8 mouse cellular contexts compared by ENCODE assay signal in the genomic region with DNA sequence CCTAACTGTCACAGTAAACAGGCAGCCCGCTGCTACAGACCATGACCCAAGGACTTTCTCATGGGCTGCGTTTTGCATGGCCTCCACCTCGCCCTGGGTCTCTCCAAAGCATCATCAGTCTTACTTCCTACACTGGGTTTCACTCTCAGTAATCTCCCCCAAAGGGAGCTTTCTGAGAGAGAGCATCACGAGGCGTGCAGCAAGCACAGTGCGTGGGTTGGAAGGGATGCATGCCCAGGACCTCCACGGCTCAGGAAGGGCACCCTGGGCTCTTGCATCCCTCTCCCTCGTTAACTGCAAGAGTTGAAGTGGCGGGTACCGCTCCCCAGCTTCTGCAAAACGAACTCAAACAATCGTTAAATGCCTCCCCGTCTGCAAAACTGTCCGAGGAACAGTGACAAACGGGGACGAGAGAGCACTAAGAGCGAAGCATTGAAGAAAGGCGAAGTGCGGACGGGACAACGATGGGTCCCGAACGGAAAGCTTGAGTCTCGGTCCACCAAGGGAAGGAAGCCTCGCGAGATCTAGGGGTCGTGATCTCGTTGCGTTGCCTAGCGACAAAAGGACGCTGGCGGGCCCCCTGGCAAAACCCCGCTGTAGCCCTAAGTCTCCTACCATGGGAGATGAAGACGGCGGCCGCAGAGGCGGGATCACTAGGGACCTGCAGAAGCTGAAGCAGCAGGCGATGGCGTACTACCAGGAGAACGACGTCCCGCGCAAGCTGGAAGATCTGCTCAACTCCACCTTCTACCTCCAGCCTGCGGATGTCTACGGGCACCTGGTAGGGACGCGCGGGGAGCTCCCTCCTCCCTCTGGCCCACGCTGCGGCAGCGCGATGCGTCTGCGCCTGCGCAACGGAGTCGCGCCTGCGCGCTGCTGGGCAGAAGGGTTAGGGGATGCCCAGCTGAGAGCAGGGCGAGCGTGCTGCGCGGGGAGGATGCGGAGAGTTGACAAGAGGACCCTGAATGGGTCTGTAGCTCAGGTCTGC. TPM values are rescaled to one million over a fixed set of nuclear protein-coding genes. Genes with fewer than 3 reads are reported as not detected.
DNase-seq lines count a peak whose midpoint lies in the region; ATAC-seq and TF ChIP-seq lines count a peak whose summit lies in the region.

A gene (plus strand): TSS at position 585 of the 988 bp plus-strand sequence.
A gene (minus strand): TSS at position 814 of the 988 bp plus-strand sequence.

- H3K27ac ChIP-seq in heart, embryonic 14.5 days (replicated peaks in 1 of 2; ENCODE audit: control insufficient read depth in 1 of 2, insufficient read depth in 1 of 2, low read depth in 2 of 2, low read length in 2 of 2), result peak within 1 kb of the TSS; percentile 73
- no peak within 1 kb of the TSS for H3K27ac ChIP-seq in liver, embryonic 13.5 days
- peak within 1 kb of the TSS; percentile 69; the same call in 1 of the 2 replicates for H3K27ac ChIP-seq in stomach, embryonic 16.5 days (ENCODE audit: low read length)

- H3K9ac ChIP-seq in heart, embryonic 14.5 days (ENCODE audit: low read length), result peak within 1 kb of the TSS; percentile 81
- H3K9ac ChIP-seq in liver, embryonic 13.5 days, result peak within 1 kb of the TSS; percentile 68
- peak within 1 kb of the TSS; percentile 81 for H3K9ac ChIP-seq in stomach, embryonic 16.5 days (ENCODE audit: low read length)

- H3K36me3 ChIP-seq in heart, embryonic 14.5 days (ENCODE audit: control insufficient read depth, insufficient read depth, low read length), result no peaks in the 10 kb centered on the region
- H3K36me3 ChIP-seq in liver, embryonic 13.5 days, result no peaks in the 10 kb centered on the region
- no peaks in the 10 kb centered on the region for H3K36me3 ChIP-seq in stomach, embryonic 16.5 days (ENCODE audit: control insufficient read depth, insufficient read depth, low read length)

- H3K4me2 ChIP-seq in heart, embryonic 14.5 days (ENCODE audit: low read length), result peak within 1 kb of the TSS; percentile 94
- H3K4me2 ChIP-seq in liver, embryonic 13.5 days, result peak within 1 kb of the TSS; percentile 81
- H3K4me2 ChIP-seq in stomach, embryonic 16.5 days (ENCODE audit: low read depth, low read length), result peak within 1 kb of the TSS; percentile 80

- H3K9me3 ChIP-seq in heart, embryonic 14.5 days (ENCODE audit: control insufficient read depth, low read length), result no peaks in the 10 kb centered on the region
- no peaks in the 10 kb centered on the region for H3K9me3 ChIP-seq in liver, embryonic 13.5 days (replicated peaks)
- H3K9me3 ChIP-seq in stomach, embryonic 16.5 days (replicated peaks; ENCODE audit: control insufficient read depth, low read length), result no peaks in the 10 kb centered on the region

- H3K4me3 ChIP-seq in heart, embryonic 14.5 days (ENCODE audit: control insufficient read depth in 1 of 2, insufficient read depth in 1 of 2, low read depth in 1 of 2, low read length in 2 of 2), result peak within 1 kb of the TSS; percentile 64 to 83
- H3K4me3 ChIP-seq in liver, embryonic 13.5 days (replicated peaks), result peak within 1 kb of the TSS; percentile 65
- peak within 1 kb of the TSS; percentile 65 for H3K4me3 ChIP-seq in stomach, embryonic 16.5 days (replicated peaks; ENCODE audit: low read length)

- WGBS in heart, embryonic 14.5 days, result under 1% methylated on average over 63 of the region's 65 CpGs
- 1% methylated on average over 61 of the region's 65 CpGs for WGBS in liver, embryonic 13.5 days (ENCODE audit: insufficient replicate concordance)
- under 1% methylated on average over 65 of the region's 65 CpGs for WGBS in stomach, embryonic 16.5 days

- TF ChIP-seq CTCF in brain, embryonic 14.5 days (IDR thresholded peaks at IDR 0.05; ENCODE audit: borderline replicate concordance, extremely low read depth, insufficient read depth, insufficient read length), result no peak

- peak; percentile 93 for DNase-seq in B cell, adult 2 months
- DNase-seq in brain, embryonic 14.5 days (ENCODE audit: low read depth), result peak; percentile 98
- DNase-seq in fibroblast of lung, adult 2 months (ENCODE audit: low read depth), result peak; percentile 91
- DNase-seq in kidney, postnatal 14 days, result peak; percentile 96
- peak; percentile 83 for DNase-seq in liver, embryonic 13.5 days
- DNase-seq in neural tube, embryonic 10.5 days (ENCODE audit: extremely low spot score, low spot score), result peak; percentile 97

- peaks cover 3 to 10% of the 10 kb centered on the region in 2 experiments; a peak in 3 of 4 replicates for H3K4me1 ChIP-seq in heart, embryonic 14.5 days (ENCODE audit: control insufficient read depth in 2 of 2, insufficient read depth in 2 of 2, low read length in 2 of 2)
- H3K4me1 ChIP-seq in liver, embryonic 13.5 days (replicated peaks), result peaks cover 12% of the 10 kb centered on the region
- H3K4me1 ChIP-seq in stomach, embryonic 16.5 days (ENCODE audit: control insufficient read depth, insufficient read depth, low read length), result peaks cover 4% of the 10 kb centered on the region

- ATAC-seq in heart, embryonic 14.5 days (ENCODE audit: insufficient number of reproducible peaks, insufficient read depth, low FRiP score, low read depth), result peak; percentile 97
- peak; percentile 95 for ATAC-seq in liver, embryonic 13.5 days (ENCODE audit: low read depth)
- ATAC-seq in stomach, embryonic 16.5 days (ENCODE audit: insufficient read depth, low FRiP score), result peak; percentile 95

- no peaks in the 10 kb centered on the region for H3K27me3 ChIP-seq in heart, embryonic 14.5 days (ENCODE audit: control insufficient read depth, insufficient read depth, low read length)
- 0 out of 2 replicates have a peak, but pooled peaks cover 3% of the 10 kb centered on the region for H3K27me3 ChIP-seq in liver, embryonic 13.5 days
- no peaks in the 10 kb centered on the region for H3K27me3 ChIP-seq in stomach, embryonic 16.5 days (ENCODE audit: control insufficient read depth, insufficient read depth, low read length)

- TF ChIP-seq POLR2A in brain, embryonic 14.5 days (IDR thresholded peaks at IDR 0.05; ENCODE audit: borderline replicate concordance, extremely low read depth, insufficient read depth, insufficient read length, poor library complexity, severe bottlenecking), result peak; percentile 61; the same call in 1 of the 2 replicates

RNA-seq across cellular contexts. Expression of the first gene that starts in this region (rescaled TPM):
- polyA plus RNA-seq in brain, embryonic 14.5 days (2012; rRNA removed), result 1.5 and 1.6 TPM in 2 replicates
- polyA plus RNA-seq in heart, embryonic 14.5 days (2014; fragmentation: Nextera tagmentation; extraction: Ambion mirVana), result 0.30 and 0.46 TPM in 2 replicates
- 0.06 and 0.08 TPM in 2 replicates for polyA plus RNA-seq in liver, embryonic 13.5 days (2015; fragmentation: Nextera tagmentation; extraction: Ambion mirVana)
- 0.21 and 0.51 TPM in 2 replicates for polyA plus RNA-seq in stomach, embryonic 16.5 days (2015; fragmentation: Nextera tagmentation; extraction: Ambion mirVana)

RNA-seq across cellular contexts. Expression of the second gene that starts in this region (rescaled TPM):
- polyA plus RNA-seq in brain, embryonic 14.5 days (2012; rRNA removed), result 46.8 and 64.6 TPM in 2 replicates
- polyA plus RNA-seq in heart, embryonic 14.5 days (2014; fragmentation: Nextera tagmentation; extraction: Ambion mirVana), result 8.3 and 8.4 TPM in 2 replicates
- polyA plus RNA-seq in liver, embryonic 13.5 days (2015; fragmentation: Nextera tagmentation; extraction: Ambion mirVana), result 0.46 and 0.53 TPM in 2 replicates
- polyA plus RNA-seq in stomach, embryonic 16.5 days (2015; fragmentation: Nextera tagmentation; extraction: Ambion mirVana), result 5.4 and 6.0 TPM in 2 replicates

Comparison
In these comparisons a context has a peak if more than half of its experiments do, and no peak if none do; other contexts are left out.
1. Peak in DNase-seq, ATAC-seq, H3K4me3 ChIP-seq, H3K9ac ChIP-seq and H3K4me2 ChIP-seq in liver, embryonic 13.5 days; RNA of the genes that start here not detected or under 1 TPM.